8 mouse cellular contexts compared by ENCODE assay signal in genomic region chrX:144689859-144690181, GRCm38 (mm10). TPM values are rescaled to one million over a fixed set of nuclear protein-coding genes. Genes with fewer than 3 reads are reported as not detected.
DNase-seq lines count a peak whose midpoint lies in the region; ATAC-seq and TF ChIP-seq lines count a peak whose summit lies in the region.

No protein-coding gene starts in this region.

- H3K27ac ChIP-seq in gastrocnemius, adult 2 months: no peak overlapping the region
- 0 out of 2 replicates have a peak overlapping the region, but pooled peaks have one; percentile 27 for H3K27ac ChIP-seq in limb, embryonic 15.5 days
- no peak overlapping the region for H3K27ac ChIP-seq in stomach, embryonic 15.5 days

- peaks cover 42% of the 10 kb centered on the region for H3K27me3 ChIP-seq in limb, embryonic 15.5 days
- H3K27me3 ChIP-seq in stomach, embryonic 15.5 days (replicated peaks): no peaks in the 10 kb centered on the region

- H3K4me3 ChIP-seq in gastrocnemius, adult 2 months: peak overlapping the region; percentile 4; the same call in 1 of the 2 replicates
- H3K4me3 ChIP-seq in limb, embryonic 15.5 days: peak overlapping the region; percentile 40
- peak overlapping the region; percentile 17; the same call in 1 of the 2 replicates for H3K4me3 ChIP-seq in stomach, embryonic 15.5 days (replicated peaks)

- H3K4me1 ChIP-seq in limb, embryonic 15.5 days: no peaks in the 10 kb centered on the region
- H3K4me1 ChIP-seq in stomach, embryonic 15.5 days: no peaks in the 10 kb centered on the region

- no peak for ATAC-seq in limb, embryonic 15.5 days (ENCODE audit: insufficient number of reproducible peaks, low FRiP score, low TSS enrichment, low read depth)
- peak; percentile 53; the same call in 1 of the 2 replicates for ATAC-seq in stomach, embryonic 15.5 days (ENCODE audit: insufficient read depth, low FRiP score, low read depth)

- intact Hi-C loops in gastrocnemius, adult 2 months (cut with DNase I): no loop called here
- intact Hi-C loops in gastrocnemius, postnatal 36 days (cut with DNase I): no loop called here

- 20% methylated on average over 7 of the region's 7 CpGs for WGBS in limb, embryonic 15.5 days
- WGBS in stomach, embryonic 15.5 days: 19% methylated on average over 7 of the region's 7 CpGs

- no peaks in the 10 kb centered on the region for H3K9me3 ChIP-seq in limb, embryonic 15.5 days
- H3K9me3 ChIP-seq in stomach, embryonic 15.5 days: no peaks in the 10 kb centered on the region

- no peaks in the 10 kb centered on the region for H3K36me3 ChIP-seq in limb, embryonic 15.5 days
- no peaks in the 10 kb centered on the region for H3K36me3 ChIP-seq in stomach, embryonic 15.5 days

- H3K9ac ChIP-seq in limb, embryonic 15.5 days: no peak overlapping the region
- H3K9ac ChIP-seq in stomach, embryonic 15.5 days: no peak overlapping the region

- no peak for TF ChIP-seq CTCF in gastrocnemius, adult 2 months (IDR thresholded peaks at IDR 0.05)

- no peak for DNase-seq in gastrocnemius, adult 2 months
- DNase-seq in gastrocnemius, postnatal 36 days: no peak
- peak; percentile 4 for DNase-seq in right cerebral cortex, postnatal 14 days
- no peak for DNase-seq in right cerebral cortex, adult 18-20 months
- DNase-seq in gastrocnemius, adult 8-10 months (ENCODE audit: low spot score in 2 of 2): no peak
- DNase-seq in urinary bladder, postnatal 14 days (ENCODE audit: low spot score): no peak

- peak overlapping the region; percentile 61 for H3K4me2 ChIP-seq in limb, embryonic 15.5 days
- peak overlapping the region; percentile 64 for H3K4me2 ChIP-seq in stomach, embryonic 15.5 days

RNA-seq across cellular contexts. Expression of gene Rtl4, which starts 1.1 kb away (rescaled TPM):
- under 1 TPM in 1 of 2 experiments, not detected in 1; 0.13 TPM for total RNA-seq in gastrocnemius, adult 2 months (2021)
- total RNA-seq in gastrocnemius, postnatal 36 days (2021): not detected
- 0.65 and 0.81 TPM in 2 replicates for polyA plus RNA-seq in limb, embryonic 15.5 days (2015; fragmentation: Nextera tagmentation; extraction: Ambion mirVana)
- polyA plus RNA-seq in stomach, embryonic 15.5 days (2015; fragmentation: Nextera tagmentation; extraction: Ambion mirVana): 0.85 and 0.93 TPM in 2 replicates
- total RNA-seq in gastrocnemius, adult 8-10 months (2022): under 1 TPM in 1 of 4 experiments, not detected in 3; 0.09 TPM

RNA-seq across cellular contexts. Expression of gene Trpc5, which starts 1.8 kb away (rescaled TPM):
- total RNA-seq in gastrocnemius, adult 2 months (2021): under 1 TPM in 1 of 2 experiments, not detected in 1; 0.15 TPM
- not detected for total RNA-seq in gastrocnemius, postnatal 36 days (2021)
- polyA plus RNA-seq in limb, embryonic 15.5 days (2015; fragmentation: Nextera tagmentation; extraction: Ambion mirVana): 0.24 and 0.28 TPM in 2 replicates
- 0.36 and 0.50 TPM in 2 replicates for polyA plus RNA-seq in stomach, embryonic 15.5 days (2015; fragmentation: Nextera tagmentation; extraction: Ambion mirVana)
- under 1 TPM in 2 of 4 experiments, not detected in 2; 0.07 to 0.12 TPM for total RNA-seq in gastrocnemius, adult 8-10 months (2022)
